Mouse (Mus musculus) adipose tissue, adult 10 weeks (tissue): Measurements from ENCODE around the gene Dad1. TPM values are rescaled to one million over a fixed set of nuclear protein-coding genes. Genes with fewer than 3 reads are reported as not detected.

Experiments
- polyA plus RNA-seq: library from polyadenylated mRNA; stranded (reverse); fragments of 350-450 nt; fragmentation: Illumina TruSeq; extraction: RNeasy Lipid Tissue Mini Kit (QIAGEN cat#74804); gene quantifications from one replicate; pipeline ENCODE4 v1.2.3, GENCODE M21; 2014; ENCODE audit warnings: low read depth, low replicate concordance

Dad1 gene
- polyA plus RNA-seq = 250 TPM

DNA sequence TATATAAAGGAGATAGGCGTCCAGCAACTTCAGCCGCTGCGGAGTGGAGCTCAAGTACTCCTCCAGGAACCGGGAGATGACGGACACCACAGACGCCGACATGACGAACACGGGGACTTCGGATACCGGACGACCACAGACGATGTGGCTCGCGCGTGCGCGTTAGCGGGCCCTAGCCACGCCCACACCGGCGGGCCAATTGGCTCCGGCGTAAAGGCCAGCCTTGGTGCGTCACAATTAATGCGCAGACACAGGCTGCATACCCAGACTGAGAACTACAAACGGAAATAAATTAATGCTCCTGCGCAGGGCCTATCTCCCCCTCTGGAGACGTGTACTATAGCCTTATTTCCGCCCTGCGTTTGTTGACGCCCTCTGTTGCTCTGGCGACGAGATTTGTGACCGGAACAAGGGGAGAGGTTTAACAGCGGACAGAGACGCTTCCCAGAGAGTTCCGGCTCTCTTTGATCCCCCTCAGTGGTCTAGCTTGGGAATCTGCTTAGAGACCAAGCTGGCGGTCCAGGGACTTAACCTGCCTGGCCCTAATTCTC lies at the start of gene Dad1, which contains the start of gene Abhd4:
Dad1 (minus strand) TSS at position 364 of the 551 bp plus-strand sequence.
Abhd4 (plus strand) TSS at position 448 of the 551 bp plus-strand sequence.

DNA sequence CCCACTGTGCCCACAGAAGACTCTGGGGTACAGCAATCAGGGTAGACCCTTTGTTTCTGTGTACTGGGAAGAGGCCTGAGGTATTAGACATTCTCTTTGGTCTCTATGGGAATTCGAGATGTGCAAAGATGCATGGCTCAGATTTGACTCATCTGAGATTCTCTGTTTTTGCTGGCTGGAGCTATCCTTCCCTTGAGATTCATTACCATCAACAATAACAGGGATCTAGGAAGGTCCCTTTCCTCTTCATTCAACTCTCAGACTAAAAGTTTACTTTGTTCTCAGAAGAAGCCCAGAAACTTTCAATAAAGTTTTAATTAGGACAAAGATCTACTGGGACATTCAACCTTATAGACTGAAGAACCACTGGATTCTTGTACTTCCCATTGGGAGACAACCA lies 30.9 kb upstream of the Dad1 start, which contains the start of gene Olfr49:
Olfr49 (minus strand) TSS at position 101 of the 400 bp plus-strand sequence.

Other genes with a start within 250 kb of the Dad1 start
- 85.2 TPM for gene Abhd4, start 84 bp upstream of the Dad1 start, polyA plus RNA-seq
- not detected for gene Olfr49, start 30.8 kb upstream of the Dad1 start, polyA plus RNA-seq
- gene Oxa1l, start 106.7 kb upstream of the Dad1 start, polyA plus RNA-seq = 52.2 TPM
- 6.5 TPM for gene Slc7a7, start 163.7 kb upstream of the Dad1 start, polyA plus RNA-seq
- gene Mrpl52, start 172.8 kb upstream of the Dad1 start, polyA plus RNA-seq = 215 TPM
- 66.6 TPM for gene Mmp14, start 177.5 kb upstream of the Dad1 start, polyA plus RNA-seq
- 74.3 TPM for gene Lrp10, start 210.0 kb upstream of the Dad1 start, polyA plus RNA-seq
- 0.63 TPM for gene Rem2, start 222.0 kb upstream of the Dad1 start, polyA plus RNA-seq